Mouse (Mus musculus) liver, embryonic 15.5 days (tissue): Measurements from ENCODE around the gene Fgfr2. TPM values are rescaled to one million over a fixed set of nuclear protein-coding genes. Genes with fewer than 3 reads are reported as not detected.

ENCODE experiments used
- ATAC-seq: fragments of 200-750 bp; cut with Nextera tagmentation; 2 replicates; pipeline ENCODE4 v1.8.0; 2017; ENCODE audit warnings: moderate number of reproducible peaks, mild to moderate bottlenecking, moderate library complexity; ENCODE audit not compliant: insufficient read depth
- H3K27ac ChIP-seq: fragments of 300-500 bp; sonication (generic); replicated peaks from 2 replicates; pipeline ENCODE4 v1.5.1; 2015; ENCODE audit warnings: mild to moderate bottlenecking, inconsistent platforms
- H3K27me3 ChIP-seq: fragments of 300-500 bp; sonication (generic); 2 replicates; pipeline ENCODE4 v1.6.1; 2015; ENCODE audit warnings: mild to moderate bottlenecking, inconsistent platforms
- H3K36me3 ChIP-seq: fragments of 300-500 bp; sonication (generic); replicated peaks from 2 replicates; pipeline ENCODE4 v1.6.1; 2015; ENCODE audit warnings: moderate library complexity, mild to moderate bottlenecking, inconsistent platforms
- H3K4me1 ChIP-seq: fragments of 300-500 bp; sonication (generic); replicated peaks from 2 replicates; pipeline ENCODE4 v1.6.1; 2015; ENCODE audit warnings: inconsistent platforms
- H3K4me2 ChIP-seq: fragments of 300-500 bp; sonication (generic); 2 replicates; pipeline ENCODE4 v1.6.1; 2015; ENCODE audit warnings: moderate library complexity, mild to moderate bottlenecking, inconsistent platforms
- H3K4me3 ChIP-seq: fragments of 300-500 bp; sonication (generic); replicated peaks from 2 replicates; pipeline ENCODE4 v1.5.1; 2015; ENCODE audit warnings: mild to moderate bottlenecking, inconsistent platforms
- H3K9ac ChIP-seq: fragments of 300-500 bp; sonication (generic); 2 replicates; pipeline ENCODE4 v1.6.1; 2015; ENCODE audit warnings: moderate library complexity, mild to moderate bottlenecking, inconsistent platforms
- H3K9me3 ChIP-seq: fragments of 300-500 bp; sonication (generic); replicated peaks from 2 replicates; pipeline ENCODE4 v1.6.1; 2016; ENCODE audit warnings: inconsistent platforms
- WGBS: fragments of 180-500 bp; shearing (Covaris S2); methylation state at CpG from one replicate; pipeline ENCODE4 v1.1.7; 2015; ENCODE audit warnings: mixed read lengths; ENCODE audit not compliant: insufficient replicate concordance; 5-methylcytosine and 5-hydroxymethylcytosine counted together
- polyA plus RNA-seq: library from polyadenylated mRNA; unstranded; fragments of >200 nt; fragmentation: Nextera tagmentation; extraction: Ambion mirVana; gene quantifications from 2 replicates; pipeline ENCODE4 v1.2.1, GENCODE M21; 2015

The Fgfr2 gene
- polyA plus RNA-seq, 1 experiment from 2014 or later = 10.5 TPM

- H3K4me1 ChIP-seq = peaks cover 73% of the 10 kb centered on the region
- 79% methylated on average over 8 of the region's 8 CpGs for WGBS
- H3K9ac ChIP-seq = no peak overlapping the region
- no peak overlapping the region for H3K27ac ChIP-seq
- ATAC-seq = no peak
- no peak overlapping the region for H3K4me3 ChIP-seq
- H3K4me2 ChIP-seq = no peak overlapping the region
- H3K27me3 ChIP-seq = peaks cover 9% of the 10 kb centered on the region; the same call in 1 of the 2 replicates
- peaks cover 27% of the 10 kb centered on the region for H3K36me3 ChIP-seq
- H3K9me3 ChIP-seq = no peaks in the 10 kb centered on the region
These were observed 551.7 kb downstream of the Fgfr2 start for GRCm38 (mm10) chr7:132571481-132571880.

DNA sequence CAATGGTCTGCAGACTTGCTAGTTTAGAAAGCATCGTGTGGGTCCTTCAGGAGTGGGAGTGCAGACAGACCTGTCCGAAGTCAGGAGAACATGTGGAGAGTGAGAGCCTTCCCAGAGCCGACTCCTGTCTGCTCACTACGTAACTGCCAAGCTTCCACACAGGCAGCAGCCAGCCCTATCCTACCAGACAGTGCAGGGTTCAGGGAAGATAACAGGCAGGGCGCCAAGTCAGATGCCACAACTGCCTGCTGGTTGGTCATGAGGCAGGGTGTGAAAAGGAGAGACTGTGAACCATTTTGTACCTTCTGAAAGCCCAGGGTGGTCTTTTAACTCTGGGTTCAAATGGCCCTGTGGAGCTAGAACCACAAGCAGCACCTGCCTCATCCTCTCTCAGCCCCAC is 553.1 kb downstream of the Fgfr2 start:
- peak; percentile 90 for ATAC-seq
- no peaks in the 10 kb centered on the region for H3K9me3 ChIP-seq
- H3K27me3 ChIP-seq = peaks cover 9% of the 10 kb centered on the region; the same call in 1 of the 2 replicates
- WGBS = 43% methylated on average over 5 of the region's 5 CpGs
- peak overlapping the region; percentile 38 for H3K27ac ChIP-seq
- peaks cover 35% of the 10 kb centered on the region for H3K36me3 ChIP-seq
- H3K4me1 ChIP-seq = peaks cover 65% of the 10 kb centered on the region
- peak overlapping the region; percentile 38 for H3K4me2 ChIP-seq
- no peak overlapping the region for H3K4me3 ChIP-seq
- H3K9ac ChIP-seq = 0 out of 2 replicates have a peak overlapping the region, but pooled peaks have one; percentile 2

- Histone ChIP-seq H3K4me1 (peaks cover 54% of the 10 kb centered on the region), H3K4me2 (no peak overlapping the region), H3K36me3 (peaks cover 47% of the 10 kb centered on the region), H3K4me3 (no peak overlapping the region), H3K27ac (no peak overlapping the region), H3K9me3 (no peaks in the 10 kb centered on the region), H3K9ac (no peak overlapping the region), H3K27me3 (peaks cover 9% of the 10 kb centered on the region; the same call in 1 of the 2 replicates)
- ATAC-seq = no peak
- WGBS = 80% methylated on average over 6 of the region's 6 CpGs
These were observed 554.3 kb downstream of the Fgfr2 start for GRCm38 (mm10) chr7:132568817-132569216.

- no peak overlapping the region for H3K27ac ChIP-seq
- ATAC-seq = no peak
- no peaks in the 10 kb centered on the region for H3K9me3 ChIP-seq
- peaks cover 77% of the 10 kb centered on the region for H3K36me3 ChIP-seq
- H3K4me3 ChIP-seq = no peak overlapping the region
- H3K4me1 ChIP-seq = peaks cover 26% of the 10 kb centered on the region
- 0 out of 2 replicates have a peak, but pooled peaks cover 6% of the 10 kb centered on the region for H3K27me3 ChIP-seq
- 69% methylated on average over 1 of the region's 1 CpGs for WGBS
- H3K9ac ChIP-seq = no peak overlapping the region
- H3K4me2 ChIP-seq = no peak overlapping the region
These were observed 557.3 kb downstream of the Fgfr2 start for GRCm38 (mm10) chr7:132565831-132566230.

DNA sequence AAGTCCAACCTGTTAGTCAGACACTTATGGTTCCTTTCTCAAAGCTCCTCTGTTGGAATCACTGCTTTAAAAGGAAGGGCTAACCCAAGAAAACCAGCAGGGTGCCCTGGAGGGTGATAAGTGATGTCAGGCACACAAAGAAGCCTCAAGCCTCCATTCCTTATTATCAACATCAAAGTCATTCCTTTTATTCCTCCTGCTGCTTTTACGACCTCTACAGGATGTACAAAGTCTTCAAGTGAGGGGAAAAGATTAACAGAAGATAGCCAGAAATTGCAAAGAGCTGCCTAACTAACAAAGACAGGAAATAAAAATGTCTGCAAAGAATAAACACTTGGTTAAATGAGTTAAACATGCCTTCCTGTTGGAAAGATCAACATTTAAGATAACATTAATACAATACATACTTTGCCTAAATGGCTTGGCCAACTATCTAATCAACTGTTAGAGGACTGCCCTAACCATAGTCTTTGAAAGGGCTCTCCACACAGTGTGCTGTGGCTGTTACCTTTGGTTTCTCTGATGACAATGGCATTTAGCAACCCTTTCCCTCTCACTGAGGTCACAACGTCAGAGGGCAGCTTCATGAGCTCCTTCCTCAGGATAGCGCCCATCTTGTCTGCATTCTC is 563.9 kb downstream of the Fgfr2 start:
- H3K27me3 ChIP-seq = no peaks in the 10 kb centered on the region
- no peak overlapping the region for H3K9ac ChIP-seq
- ATAC-seq = no peak
- no peak overlapping the region for H3K27ac ChIP-seq
- peaks cover 71% of the 10 kb centered on the region for H3K36me3 ChIP-seq
- no peak overlapping the region for H3K4me2 ChIP-seq
- WGBS = 68% methylated on average over 3 of the region's 3 CpGs
- H3K9me3 ChIP-seq = no peaks in the 10 kb centered on the region
- no peak overlapping the region for H3K4me3 ChIP-seq
- H3K4me1 ChIP-seq = peaks cover 14% of the 10 kb centered on the region

- H3K27me3 ChIP-seq = no peaks in the 10 kb centered on the region
- H3K4me3 ChIP-seq = no peak overlapping the region
- peaks cover 14% of the 10 kb centered on the region for H3K4me1 ChIP-seq
- peak; percentile 80 for ATAC-seq
- H3K27ac ChIP-seq = peak overlapping the region; percentile 39; the same call in 1 of the 2 replicates
- H3K4me2 ChIP-seq = peak overlapping the region; percentile 13; the same call in 1 of the 2 replicates
- H3K9me3 ChIP-seq = no peaks in the 10 kb centered on the region
- WGBS = 37% methylated on average over 7 of the region's 7 CpGs
- no peak overlapping the region for H3K9ac ChIP-seq
- H3K36me3 ChIP-seq = peaks cover 61% of the 10 kb centered on the region
These were observed 564.9 kb downstream of the Fgfr2 start for GRCm38 (mm10) chr7:132558141-132558736.

GRCm38 (mm10) chr7:132556575-132556974 is 566.6 kb downstream of the Fgfr2 start:
- ATAC-seq = no peak
- Histone ChIP-seq H3K27me3 (no peaks in the 10 kb centered on the region), H3K4me1 (peaks cover 18% of the 10 kb centered on the region), H3K36me3 (peaks cover 44% of the 10 kb centered on the region), H3K4me3 (no peak overlapping the region), H3K9me3 (no peaks in the 10 kb centered on the region), H3K27ac (no peak overlapping the region), H3K4me2 (no peak overlapping the region), H3K9ac (no peak overlapping the region)
- WGBS = 74% methylated on average over 5 of the region's 5 CpGs

- H3K27ac ChIP-seq = no peak overlapping the region
- no peak for ATAC-seq
- WGBS = 48% methylated on average over 4 of the region's 4 CpGs
- peaks cover 24% of the 10 kb centered on the region for H3K4me1 ChIP-seq
- H3K4me3 ChIP-seq = no peak overlapping the region
- H3K9me3 ChIP-seq = no peaks in the 10 kb centered on the region
- peaks cover 37% of the 10 kb centered on the region for H3K36me3 ChIP-seq
- no peaks in the 10 kb centered on the region for H3K27me3 ChIP-seq
- H3K9ac ChIP-seq = no peak overlapping the region
- no peak overlapping the region for H3K4me2 ChIP-seq
These were observed 567.2 kb downstream of the Fgfr2 start for GRCm38 (mm10) chr7:132555911-132556310.

GRCm38 (mm10) chr7:132554091-132554490 is 569.1 kb downstream of the Fgfr2 start:
- H3K36me3 ChIP-seq = peaks cover 19% of the 10 kb centered on the region
- no peak overlapping the region for H3K9ac ChIP-seq
- H3K4me3 ChIP-seq = no peak overlapping the region
- no peak for ATAC-seq
- no peak overlapping the region for H3K4me2 ChIP-seq
- no peaks in the 10 kb centered on the region for H3K9me3 ChIP-seq
- 59% methylated on average over 2 of the region's 2 CpGs for WGBS
- H3K4me1 ChIP-seq = peaks cover 24% of the 10 kb centered on the region
- no peak overlapping the region for H3K27ac ChIP-seq
- no peaks in the 10 kb centered on the region for H3K27me3 ChIP-seq

- peak; percentile 94 for ATAC-seq
- Histone ChIP-seq H3K4me1 (peaks cover 10% of the 10 kb centered on the region), H3K36me3 (no peaks in the 10 kb centered on the region), H3K27me3 (peaks cover 4% of the 10 kb centered on the region; the same call in 1 of the 2 replicates), H3K27ac (peak overlapping the region; percentile 48), H3K9me3 (no peaks in the 10 kb centered on the region), H3K4me3 (peak overlapping the region; percentile 59), H3K9ac (peak overlapping the region; percentile 48), H3K4me2 (peak overlapping the region; percentile 79)
- WGBS = under 1% methylated on average over 27 of the region's 27 CpGs
These were observed 571.6 kb downstream of the Fgfr2 start for GRCm38 (mm10) chr7:132551351-132552126.

- no peak for ATAC-seq
- Histone ChIP-seq H3K4me3 (no peak overlapping the region), H3K27ac (no peak overlapping the region), H3K36me3 (no peaks in the 10 kb centered on the region), H3K9ac (no peak overlapping the region), H3K27me3 (peaks cover 10% of the 10 kb centered on the region; the same call in 1 of the 2 replicates), H3K4me1 (peaks cover 10% of the 10 kb centered on the region), H3K4me2 (no peak overlapping the region), H3K9me3 (no peaks in the 10 kb centered on the region)
- 57% methylated on average over 3 of the region's 3 CpGs for WGBS
These were observed 576.0 kb downstream of the Fgfr2 start for GRCm38 (mm10) chr7:132547126-132547525.
